Mouse (Mus musculus): ENCODE results near the gene Mtap.

GRCm38 (mm10) chr4:89209310-89209709, 72.4 kb downstream of the Mtap start:
- TF ChIP-seq POLR2A (IDR thresholded peaks at IDR 0.05; ENCODE audit: insufficient read depth, low read depth, low read length), result no peak
- no peak for TF ChIP-seq CTCF (IDR thresholded peaks at IDR 0.05; ENCODE audit: insufficient read depth, low read depth, low read length)
